Mouse (Mus musculus) liver, embryonic 14.5 days (tissue): ENCODE results near the gene Rapgef4.

Experiments used
- CTCF ChIP-seq: IDR thresholded peaks from 2 replicates; pipeline ENCODE4 v1.5.1; 2016; ENCODE audit warnings: antibody characterized with exemption, low read depth, control low read depth
- EP300 ChIP-seq: IDR thresholded peaks from 2 replicates; pipeline ENCODE4 v1.6.1; 2016; ENCODE audit warnings: antibody characterized with exemption, low read depth

- no peak for TF ChIP-seq CTCF
- TF ChIP-seq EP300 = no peak
Observed at GRCm38 (mm10) chr2:72044191-72044590, 63.2 kb downstream of the Rapgef4 start.
